Mouse (Mus musculus) heart, postnatal 36 days (tissue): ENCODE data around the gene Scarf1. TPM values are rescaled to one million over a fixed set of nuclear protein-coding genes. Genes with fewer than 3 reads are reported as not detected.
A peak's percentile ranks its signal among the peaks of the same experiment; 100 is the strongest.
"Not testable (repeated sequence)": the region's sequence is repeated elsewhere in the genome, so short reads cannot be mapped to it uniquely, and the experiment has no call there.

ENCODE experiments used
- DNase-seq, 2 experiments: peaks; one replicate each; pipeline ENCODE4 v3.0.0; 2021 to 2022
- intact Hi-C: fragments of 180-260 bp; cut with DNase I; formaldehyde crosslinking; loops from one replicate; pipeline ENCODE4 v1.15.1; 2025
- total RNA-seq, 2 experiments: library from RNA; stranded (reverse); gene quantifications; 2 replicates each; pipeline ENCODE4 v1.2.3; 2021

Scarf1 gene
- total RNA-seq, 2 experiments from 2014 or later: 9.1 to 10.3 TPM

DNA sequence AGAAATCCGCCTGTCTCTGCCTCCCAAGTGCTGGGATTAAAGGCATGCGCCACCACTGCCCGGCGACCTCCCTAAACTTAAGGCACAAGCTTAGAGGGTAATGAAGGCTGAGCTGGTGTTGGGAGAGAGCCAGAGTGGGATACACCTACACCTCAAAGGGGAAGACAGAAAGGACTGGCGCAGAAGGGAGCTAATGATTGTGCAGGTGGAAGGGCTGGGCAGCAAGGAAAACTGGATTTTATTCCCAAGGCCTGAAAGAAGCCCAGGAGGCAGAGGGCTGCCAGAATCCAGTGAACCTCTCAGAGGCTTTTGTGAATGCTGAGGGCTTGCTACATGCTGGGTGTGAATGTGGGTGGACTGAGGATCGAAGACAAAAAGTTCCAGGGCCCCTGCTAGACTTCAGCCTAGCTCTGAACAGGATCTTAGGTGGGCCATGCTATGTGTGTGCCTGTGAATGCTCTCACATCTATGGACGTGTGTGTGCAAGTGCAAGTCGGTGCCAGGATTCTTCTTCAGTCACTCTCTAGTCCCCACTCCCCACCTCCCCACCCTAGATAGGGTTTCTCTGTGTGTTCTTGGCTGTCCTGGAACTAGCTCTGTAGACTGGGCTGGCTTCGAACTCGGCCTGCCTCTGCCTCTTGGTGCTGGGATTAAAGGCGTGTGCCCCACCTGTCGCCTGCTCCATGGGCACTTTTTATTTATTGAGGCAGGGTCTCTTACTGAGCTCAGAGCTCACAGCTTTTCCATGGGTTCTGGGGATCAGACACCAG lies 23.1 kb downstream of the Scarf1 start:
- DNase-seq: no peak

DNA sequence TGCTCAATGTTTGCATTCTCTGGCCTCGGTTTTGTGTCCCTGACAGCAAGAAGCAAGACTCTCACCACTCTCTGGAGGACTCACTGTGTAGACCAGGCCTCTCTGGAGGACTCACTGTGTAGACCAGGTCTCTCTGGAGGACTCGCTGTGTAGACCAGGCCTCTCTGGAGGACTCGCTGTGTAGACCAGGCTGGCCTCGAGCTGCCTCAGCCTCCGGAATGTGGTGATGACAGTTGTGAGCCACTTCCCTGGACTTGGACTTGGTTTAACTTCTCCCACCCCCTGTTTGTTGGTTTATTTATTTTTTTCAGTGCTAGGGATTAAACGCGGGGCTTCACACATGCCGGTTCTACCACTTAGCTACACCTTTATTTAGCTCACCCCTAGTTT lies 23.7 kb downstream of the Scarf1 start:
- intact Hi-C loops: no loop called here
- no peak for DNase-seq

More for the DNA sequence above, 23.1 kb downstream of the Scarf1 start:
- intact Hi-C loops: no loop called here

DNA sequence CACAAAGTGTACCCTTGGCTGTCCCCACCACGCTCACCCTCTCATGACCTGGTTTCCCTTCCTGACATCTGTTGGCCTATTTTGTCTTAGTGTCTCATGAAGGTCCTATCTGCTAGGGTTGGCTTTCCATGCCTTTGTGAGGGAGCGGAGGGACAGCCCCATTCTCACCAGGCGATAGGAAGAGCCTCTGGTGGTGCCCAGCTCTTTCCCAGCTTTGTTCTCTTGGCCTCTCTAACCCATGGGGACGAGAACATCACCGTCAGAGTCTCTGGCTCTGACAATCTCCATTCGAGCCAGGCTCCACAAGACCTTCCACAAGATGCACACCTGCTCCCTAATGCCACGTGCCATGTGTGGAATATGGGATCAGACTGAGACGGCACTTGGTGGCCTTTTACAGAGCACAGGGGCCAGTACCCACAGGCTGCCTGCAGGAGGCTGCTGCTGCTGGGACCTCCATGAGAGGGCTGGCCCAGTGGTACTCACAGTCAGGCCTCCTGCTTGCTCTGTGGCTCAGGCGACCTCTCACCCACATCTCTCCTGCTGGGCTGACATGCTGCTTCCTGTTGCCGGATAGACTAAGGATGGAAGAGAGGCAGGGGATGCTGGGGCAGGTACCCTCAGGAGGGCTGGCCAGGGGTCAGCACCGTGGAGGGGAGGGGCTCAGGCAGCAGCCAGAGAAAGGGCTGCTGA lies 24.3 kb downstream of the Scarf1 start:
- intact Hi-C loops: no loop called here
- DNase-seq: no peak

DNA sequence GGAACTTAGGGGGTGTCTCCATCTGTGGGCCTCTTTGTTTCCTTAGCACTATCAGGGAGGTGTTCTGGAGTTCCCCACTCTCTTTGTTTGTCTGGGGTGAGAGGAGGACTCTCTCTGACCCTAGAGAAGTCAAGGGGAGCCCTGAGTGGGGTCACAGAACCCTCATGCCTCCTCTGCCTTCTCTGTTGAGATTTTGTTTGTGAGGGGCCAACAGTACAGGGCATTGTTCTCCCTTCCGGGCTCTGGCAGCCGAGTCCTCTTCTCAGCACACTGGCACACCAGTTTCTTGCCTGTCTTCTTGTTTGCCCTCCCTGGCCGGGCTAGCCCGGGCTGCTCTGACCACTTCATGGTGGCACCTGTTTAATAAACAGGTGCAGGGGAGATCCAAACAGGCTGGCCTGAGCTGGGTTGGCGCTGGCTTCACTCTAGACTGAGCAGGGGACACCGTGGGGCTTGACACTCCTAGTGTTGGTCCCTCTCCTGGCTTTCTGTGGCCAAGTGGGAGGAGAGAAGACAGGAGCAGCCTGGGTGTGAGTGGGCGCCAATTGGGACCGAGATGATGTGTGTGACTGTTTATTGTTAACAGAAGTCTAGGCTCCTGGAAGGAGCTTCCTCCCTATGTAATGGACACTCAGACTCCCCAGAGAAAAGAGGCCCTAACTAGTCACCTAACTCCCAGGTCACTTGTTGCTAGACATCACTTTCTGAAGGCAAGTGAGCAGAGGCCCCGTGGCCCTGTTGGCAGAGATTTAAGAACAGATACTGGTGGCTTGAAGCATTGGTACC lies 25.0 kb downstream of the Scarf1 start:
- DNase-seq: no peak
- intact Hi-C loops: no loop called here

DNA sequence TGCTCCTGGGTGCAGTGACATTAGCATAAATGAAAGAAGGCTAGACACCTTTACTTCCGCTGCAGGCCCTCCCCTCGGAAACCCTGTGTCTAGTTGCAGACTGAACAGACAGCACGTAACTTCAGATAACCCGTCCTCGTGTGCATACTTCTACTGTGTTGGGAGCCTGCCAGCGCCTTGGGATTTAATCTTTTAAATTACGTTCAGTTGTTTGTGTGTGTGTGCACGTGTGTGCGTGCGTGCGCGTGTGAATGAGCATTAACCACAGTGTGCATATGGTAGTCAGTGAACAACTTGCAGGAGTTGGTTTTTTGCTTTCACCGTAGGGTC lies 25.6 kb downstream of the Scarf1 start:
- intact Hi-C loops: no loop called here
- no peak for DNase-seq

DNA sequence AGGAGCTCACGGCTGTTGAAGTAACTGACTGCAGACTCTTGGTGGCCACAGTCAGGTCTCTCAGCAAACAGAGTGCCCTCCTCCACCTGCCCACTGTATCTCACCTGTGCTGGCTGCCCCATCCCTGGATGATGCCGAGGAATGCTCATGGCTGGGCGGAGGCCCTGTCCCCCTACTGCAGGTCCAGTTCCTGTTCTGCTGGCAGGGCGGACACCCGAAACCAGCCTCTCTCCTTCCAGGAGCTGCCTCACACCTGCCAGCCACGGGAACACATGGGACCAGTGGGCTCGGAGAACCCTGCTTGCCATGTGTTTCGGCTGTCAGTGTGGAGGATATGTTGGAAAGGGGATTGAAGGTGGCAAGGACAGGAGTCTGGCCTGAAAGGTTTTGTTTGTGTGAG lies 26.9 kb downstream of the Scarf1 start:
- no peak for DNase-seq
- intact Hi-C loops: no loop called here

DNA sequence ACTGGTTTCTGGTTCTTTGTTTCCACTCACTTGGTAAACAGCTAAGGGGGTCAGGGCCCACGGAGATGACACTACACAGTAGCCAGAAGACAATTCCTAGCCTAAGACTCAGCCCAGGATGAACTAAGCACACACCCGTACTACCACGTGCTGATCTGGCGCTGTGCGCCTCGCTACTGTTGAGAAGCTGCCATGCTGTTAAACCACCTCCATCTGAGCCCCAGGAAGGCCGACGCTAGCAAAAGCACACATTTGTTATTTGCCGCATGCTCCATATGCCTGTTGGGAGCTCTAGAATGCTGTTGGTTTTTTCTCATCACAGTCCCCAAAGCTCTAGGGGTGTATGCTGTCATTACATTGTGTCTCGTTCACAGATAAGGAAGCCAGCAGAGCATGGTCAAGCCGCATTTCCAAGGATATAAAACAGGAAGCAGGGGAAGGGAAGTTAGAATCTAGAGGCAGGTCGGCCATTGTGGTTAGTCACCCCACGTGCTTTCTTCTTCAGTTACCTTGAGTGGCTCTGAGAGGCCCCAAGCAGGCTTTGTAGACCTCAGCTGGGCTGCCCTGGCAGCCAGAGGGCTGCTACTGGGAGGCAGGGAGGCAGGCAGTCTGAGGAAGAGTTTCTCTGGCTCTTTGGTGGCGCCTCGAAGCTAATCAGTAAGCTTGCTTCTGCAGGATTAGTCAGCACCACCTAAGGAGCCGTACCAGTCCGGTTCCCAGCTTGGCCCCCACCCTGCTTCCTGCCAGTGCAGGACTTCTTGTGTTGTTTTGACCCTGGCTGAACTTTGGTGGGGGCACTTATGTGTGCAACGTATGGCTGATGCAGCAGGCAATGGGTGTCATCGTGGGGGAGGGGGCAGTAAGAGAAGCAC lies 27.6 kb downstream of the Scarf1 start:
- intact Hi-C loops: no loop called here
- no peak for DNase-seq

DNA sequence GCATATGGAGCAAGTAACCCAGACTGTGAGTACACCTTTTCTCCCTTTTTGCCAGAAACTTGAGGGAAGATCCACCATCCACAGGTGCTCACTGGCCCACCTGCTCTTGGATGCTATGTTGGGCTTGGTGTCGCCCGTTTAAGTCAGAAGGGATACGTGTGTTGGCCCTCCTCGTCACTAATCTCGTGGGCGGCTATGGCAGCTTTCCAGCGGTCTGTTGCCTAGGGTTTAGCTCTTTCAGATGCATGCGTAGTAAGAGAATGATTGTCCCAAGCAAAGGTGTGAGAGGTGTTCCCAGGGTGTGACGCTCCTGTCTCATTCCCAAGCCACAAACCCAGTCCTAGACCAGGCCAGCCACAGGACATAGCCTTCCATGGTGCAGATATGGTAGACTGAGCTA lies 31.4 kb downstream of the Scarf1 start:
- no peak for DNase-seq
- intact Hi-C loops: no loop called here

DNA sequence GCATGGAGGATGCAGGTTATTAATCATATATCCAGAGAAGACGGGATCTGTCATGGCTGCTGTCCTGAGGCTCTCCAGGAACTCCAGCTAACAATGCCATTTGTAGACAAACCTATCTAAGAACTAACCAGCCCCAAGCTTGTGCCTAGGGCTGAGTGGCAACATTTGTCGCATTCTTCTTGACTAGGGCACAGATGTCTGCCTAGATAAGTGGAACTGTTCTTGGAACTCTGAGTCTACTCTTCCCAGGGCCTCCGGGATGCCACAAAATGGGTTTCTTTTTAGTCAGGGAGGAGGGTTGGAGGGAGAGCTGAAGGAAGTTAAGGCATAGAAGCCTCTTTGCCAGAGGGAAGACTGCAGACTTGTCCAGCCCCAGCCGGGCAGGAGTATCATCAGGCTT lies 32.7 kb downstream of the Scarf1 start:
- intact Hi-C loops: no loop called here
- DNase-seq: no peak

DNA sequence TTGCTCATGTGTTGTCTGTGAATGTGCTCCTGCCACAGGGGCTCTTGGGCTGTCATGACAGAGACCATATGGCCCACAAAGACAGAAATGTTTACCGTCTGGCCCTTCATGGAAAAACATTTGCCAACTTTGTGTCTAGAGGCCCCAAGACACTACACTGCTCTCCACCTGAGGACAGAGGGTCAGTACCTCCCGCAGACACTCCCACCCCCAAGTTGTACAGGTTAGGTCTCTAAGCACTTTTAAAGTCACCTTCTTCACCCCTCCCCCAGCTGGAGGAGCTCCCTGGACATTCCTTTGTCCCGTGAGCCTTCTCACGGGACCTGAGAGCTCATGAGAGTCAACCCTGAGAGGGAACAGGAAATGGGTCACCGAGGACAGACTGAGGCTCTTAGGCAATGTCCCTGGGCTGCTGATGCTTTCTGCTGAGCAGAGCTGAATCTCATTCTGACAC lies 36.3 kb downstream of the Scarf1 start:
- intact Hi-C loops: no loop called here

DNA sequence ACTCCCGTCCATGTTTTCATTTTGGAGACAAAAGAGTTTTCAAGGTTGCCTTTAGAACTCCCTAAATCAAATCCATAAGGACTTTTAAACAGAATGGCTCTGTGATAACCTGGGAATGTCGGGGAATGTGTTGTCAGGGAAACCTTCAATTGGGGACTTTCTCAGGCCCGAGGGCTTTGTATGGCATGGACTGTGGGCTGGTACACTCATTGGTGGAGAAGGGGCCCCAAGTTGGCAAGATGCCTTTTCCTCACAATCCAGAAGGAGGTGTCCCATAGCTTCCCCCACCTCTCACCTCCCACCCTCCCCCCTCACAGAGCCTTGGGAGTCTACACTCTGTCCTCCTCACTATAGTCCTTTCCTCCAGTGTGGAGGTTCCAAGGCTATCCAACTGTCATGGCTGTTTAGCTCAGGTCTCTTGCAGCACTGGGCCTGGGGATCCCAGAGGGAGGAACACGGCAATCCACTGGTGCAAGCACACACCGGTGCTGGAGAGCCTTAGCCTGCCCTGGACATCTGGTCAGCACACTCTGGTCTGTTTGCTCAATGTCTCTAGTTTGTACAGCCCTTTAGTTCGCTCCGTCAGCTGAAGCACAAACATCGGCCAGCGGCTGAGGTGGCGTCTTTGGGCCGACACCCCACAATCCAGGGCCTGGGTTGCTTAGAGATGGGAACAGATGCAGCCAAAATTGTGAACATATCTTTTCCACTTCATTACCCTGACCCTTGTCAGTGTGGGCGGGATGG lies 37.0 kb downstream of the Scarf1 start:
- DNase-seq: peak; percentile 22 to 48
- intact Hi-C loops: no loop called here

More for the DNA sequence above, 36.3 kb downstream of the Scarf1 start:
- peak in 1 of 2 experiments; percentile 25 for DNase-seq

DNA sequence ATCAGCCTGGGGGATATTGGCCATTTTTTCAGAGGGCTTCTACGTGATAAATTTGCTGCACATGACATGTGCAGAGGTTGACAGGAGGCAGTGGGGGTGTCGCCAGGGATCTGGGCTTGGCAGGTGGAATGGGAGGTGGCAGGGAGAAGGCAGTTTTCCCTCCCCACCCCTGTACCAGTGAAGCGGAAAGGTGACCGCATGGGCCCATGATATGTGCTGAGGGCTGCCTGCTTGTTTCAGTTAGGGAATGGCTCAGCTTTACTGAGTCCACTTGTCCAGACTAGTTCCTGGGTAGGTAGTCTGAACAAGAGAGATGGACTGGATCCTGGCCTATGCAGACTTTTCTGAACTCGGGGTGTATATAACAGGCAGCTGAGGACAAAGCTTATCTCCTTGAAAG lies 38.0 kb downstream of the Scarf1 start:
- intact Hi-C loops: no loop called here
- DNase-seq: peak in 1 of 2 experiments; percentile 8

DNA sequence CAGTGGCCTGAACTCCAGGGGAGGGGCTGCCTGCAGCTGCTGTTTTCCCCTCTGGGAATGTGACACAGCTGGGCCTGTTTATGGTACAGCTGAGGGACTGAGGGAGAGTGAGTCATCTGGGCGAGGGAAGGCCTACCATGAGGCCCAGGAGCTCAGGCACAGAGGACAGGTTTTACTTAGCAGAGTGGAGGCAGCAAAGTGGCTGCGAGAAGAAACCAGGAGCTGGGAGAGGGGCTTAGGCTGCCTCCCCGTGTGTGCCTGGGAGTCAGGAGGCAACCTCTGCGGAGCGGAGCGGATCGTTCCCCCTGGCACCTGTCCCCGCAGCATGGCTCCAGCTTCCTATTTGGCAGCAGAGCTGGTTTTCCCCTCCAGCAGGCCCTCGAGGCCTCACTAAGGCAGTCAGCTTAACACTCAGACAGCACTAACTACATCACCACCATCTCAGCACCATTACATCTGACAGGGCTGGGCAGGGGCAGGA lies 38.7 kb downstream of the Scarf1 start:
- DNase-seq: peak; percentile 53 to 76
- intact Hi-C loops: no loop called here

DNA sequence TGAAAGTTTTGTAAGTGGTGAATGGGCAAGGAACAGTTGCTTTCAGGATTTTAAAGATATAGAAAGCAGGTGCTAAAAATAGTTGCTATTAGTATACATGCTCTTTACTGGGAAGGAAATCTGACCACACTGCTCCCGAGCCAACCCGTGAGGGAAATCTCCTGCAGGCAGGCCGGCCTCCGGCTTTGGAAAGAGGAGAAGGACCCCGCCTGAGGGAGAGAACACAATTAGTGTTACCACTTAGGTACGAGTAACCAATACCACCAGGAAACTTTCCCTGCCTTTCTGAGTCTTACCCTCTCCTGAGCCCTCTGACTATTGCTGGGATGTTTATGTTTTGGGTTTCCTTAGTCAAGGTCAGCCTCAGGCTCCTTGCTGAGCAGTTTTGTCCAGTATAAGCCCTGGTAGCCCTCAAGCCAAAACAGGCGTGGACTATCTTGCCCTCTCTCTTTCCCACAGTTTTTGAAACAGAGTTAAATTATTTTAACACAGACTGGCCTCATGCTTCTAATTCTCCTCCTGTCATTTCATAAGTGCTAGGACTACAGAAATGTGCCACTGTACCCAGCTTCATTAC lies 39.7 kb downstream of the Scarf1 start:
- intact Hi-C loops: no loop called here
- no peak for DNase-seq

DNA sequence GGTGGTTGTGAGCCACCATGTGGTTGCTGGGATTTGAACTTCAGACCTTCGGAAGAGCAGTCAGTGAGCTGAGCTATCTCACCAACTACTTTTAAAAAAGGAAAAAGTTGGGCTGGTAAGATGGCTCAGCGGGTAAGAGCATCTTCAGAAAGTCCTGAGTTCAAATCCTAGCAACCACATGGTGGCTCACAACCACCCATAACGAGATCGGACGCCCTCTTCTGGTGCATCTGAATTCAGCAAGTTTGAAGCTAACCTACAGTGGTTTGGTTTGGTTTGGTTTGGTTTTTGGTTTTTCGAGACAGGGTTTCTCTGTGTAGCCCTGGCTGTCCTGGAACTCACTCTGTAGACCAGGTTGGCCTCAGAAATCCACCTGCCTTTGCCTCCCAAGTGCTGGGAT lies 42.7 kb downstream of the Scarf1 start:
- intact Hi-C loops, DNase-seq: not testable (repeated sequence)

DNA sequence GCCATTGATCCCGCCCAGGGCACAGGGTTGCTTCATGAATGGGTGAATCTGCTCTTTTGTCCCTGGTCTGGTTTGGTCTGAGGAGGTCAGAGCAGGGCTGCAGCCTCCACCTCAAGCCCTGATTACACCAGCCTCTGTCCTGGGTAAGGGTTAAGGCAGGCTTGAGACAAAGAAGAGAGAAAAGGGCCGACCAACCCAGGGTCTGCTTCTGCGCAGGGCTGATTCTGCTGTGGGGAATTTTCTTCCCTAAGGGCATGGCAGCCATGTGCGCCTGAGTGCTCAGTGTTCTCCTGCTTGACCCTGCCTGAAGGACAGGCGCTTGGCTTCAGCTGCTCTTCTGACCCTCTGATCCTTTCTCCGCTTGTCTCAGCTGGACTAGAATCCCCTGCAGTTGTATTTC lies 43.8 kb downstream of the Scarf1 start:
- intact Hi-C loops: no loop called here
- no peak for DNase-seq

DNA sequence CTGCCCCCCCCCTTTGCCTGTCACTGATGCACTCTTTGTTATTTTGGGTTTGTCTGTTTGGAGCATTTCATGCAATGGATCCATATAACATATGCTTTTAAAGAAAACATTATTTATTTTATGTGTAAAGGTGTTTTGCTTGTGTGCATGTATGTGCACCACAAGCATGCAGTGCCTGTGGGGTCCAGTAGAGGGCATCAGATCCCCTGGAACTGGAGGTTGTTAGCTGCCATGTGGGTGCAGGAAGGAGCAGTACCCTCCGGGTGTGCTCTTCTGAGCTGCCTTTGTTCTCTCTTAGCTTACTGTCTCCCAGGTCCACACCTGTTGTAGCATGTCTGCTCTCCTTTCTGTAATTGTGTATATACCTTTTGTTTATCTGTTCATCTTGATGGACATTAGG lies 44.8 kb downstream of the Scarf1 start:
- intact Hi-C loops: no loop called here
- no peak for DNase-seq

DNA sequence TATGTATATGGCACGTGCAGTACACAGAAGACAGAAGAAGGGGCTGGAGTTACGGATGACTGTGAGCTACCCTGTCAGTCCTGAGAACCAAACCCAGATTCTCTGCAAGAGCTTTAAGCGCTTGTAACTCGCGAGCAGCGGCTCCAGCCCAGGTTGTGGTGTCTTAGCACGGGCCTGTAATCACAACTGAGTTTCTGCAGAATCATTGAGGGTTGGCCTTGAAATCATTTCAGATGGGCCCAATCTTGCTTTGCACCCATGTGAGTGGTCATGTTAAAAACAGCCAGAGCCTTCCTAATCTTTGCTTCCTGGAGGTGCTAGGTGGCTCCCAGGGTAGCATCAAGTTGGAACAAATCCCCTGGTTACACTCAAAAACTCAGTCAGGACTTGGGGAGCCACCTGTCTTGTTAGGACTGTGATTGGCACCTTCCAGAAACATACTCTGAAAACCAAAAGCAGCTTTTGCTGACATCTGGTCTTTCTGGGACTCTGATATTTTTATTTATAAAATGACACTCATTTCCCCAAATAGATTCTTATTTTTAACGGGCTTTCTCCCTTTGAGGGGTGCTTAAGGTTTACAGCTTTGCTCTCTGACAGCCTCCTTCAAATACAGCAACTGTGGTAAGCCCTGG lies 46.6 kb downstream of the Scarf1 start:
- intact Hi-C loops: no loop called here
- DNase-seq: no peak
